Mouse (Mus musculus) neural tube, embryonic 12.5 days (tissue): Measurements from ENCODE around the gene Btbd2. TPM values are rescaled to one million over a fixed set of nuclear protein-coding genes. Genes with fewer than 3 reads are reported as not detected.

ENCODE experiments used
- ATAC-seq: fragments of 200-750 bp; cut with Nextera tagmentation; 2 replicates; pipeline ENCODE4 v1.8.0; 2017; ENCODE audit warnings: low read depth, mild to moderate bottlenecking, moderate TSS enrichment, moderate library complexity; ENCODE audit not compliant: low FRiP score
- H3K27ac ChIP-seq: fragments of 300-500 bp; sonication (generic); 2 replicates; pipeline ENCODE4 v1.5.1; 2016
- H3K27me3 ChIP-seq: fragments of 300-500 bp; sonication (generic); replicated peaks from 2 replicates; pipeline ENCODE4 v1.6.1; 2016; ENCODE audit warnings: mild to moderate bottlenecking
- H3K36me3 ChIP-seq: fragments of 300-500 bp; sonication (generic); 2 replicates; pipeline ENCODE4 v1.6.1; 2016; ENCODE audit warnings: mild to moderate bottlenecking
- H3K4me1 ChIP-seq: fragments of 300-500 bp; sonication (generic); 2 replicates; pipeline ENCODE4 v1.6.1; 2016
- H3K4me2 ChIP-seq: fragments of 300-500 bp; sonication (generic); replicated peaks from 2 replicates; pipeline ENCODE4 v1.6.1; 2016; ENCODE audit warnings: mild to moderate bottlenecking
- H3K4me3 ChIP-seq: fragments of 300-500 bp; sonication (generic); 2 replicates; pipeline ENCODE4 v1.5.1; 2016
- H3K9ac ChIP-seq: fragments of 300-500 bp; sonication (generic); 2 replicates; pipeline ENCODE4 v1.6.1; 2016; ENCODE audit warnings: mild to moderate bottlenecking
- H3K9me3 ChIP-seq: fragments of 300-500 bp; sonication (generic); 2 replicates; pipeline ENCODE4 v1.6.1; 2016; ENCODE audit warnings: mild to moderate bottlenecking
- WGBS: fragments of 180-500 bp; shearing (Covaris S2); methylation state at CpG from one replicate; pipeline ENCODE4 v1.1.7; 2016; 5-methylcytosine and 5-hydroxymethylcytosine counted together
- polyA plus RNA-seq: library from polyadenylated mRNA; unstranded; fragments of >200 nt; fragmentation: Nextera tagmentation; extraction: Ambion mirVana; gene quantifications from 2 replicates; pipeline ENCODE4 v1.2.1, GENCODE M21; 2016

Btbd2 gene
- polyA plus RNA-seq, 1 experiment from 2014 or later = 100 TPM

- no peak for ATAC-seq
- Histone ChIP-seq H3K9me3 (no peaks in the 10 kb centered on the region), H3K4me2 (no peak overlapping the region), H3K27me3 (no peaks in the 10 kb centered on the region), H3K36me3 (peaks cover 14% of the 10 kb centered on the region; the same call in 1 of the 2 replicates), H3K27ac (no peak overlapping the region), H3K4me1 (peaks cover 18% of the 10 kb centered on the region; the same call in 1 of the 2 replicates), H3K9ac (no peak overlapping the region), H3K4me3 (no peak overlapping the region)
- WGBS = 89% methylated on average over 8 of the region's 8 CpGs
These were observed 40.5 kb upstream of the Btbd2 start for GRCm38 (mm10) chr10:80697393-80697787.

- H3K27ac ChIP-seq = no peak overlapping the region
- H3K27me3 ChIP-seq = no peaks in the 10 kb centered on the region
- H3K4me3 ChIP-seq = no peak overlapping the region
- ATAC-seq = no peak
- peaks cover 18% of the 10 kb centered on the region; the same call in 1 of the 2 replicates for H3K4me1 ChIP-seq
- H3K9me3 ChIP-seq = no peaks in the 10 kb centered on the region
- WGBS = 77% methylated on average over 12 of the region's 12 CpGs
- peaks cover 14% of the 10 kb centered on the region; the same call in 1 of the 2 replicates for H3K36me3 ChIP-seq
- no peak overlapping the region for H3K4me2 ChIP-seq
- no peak overlapping the region for H3K9ac ChIP-seq
These were observed 39.9 kb upstream of the Btbd2 start for GRCm38 (mm10) chr10:80696502-80697392.

GRCm38 (mm10) chr10:80695801-80696501 is 39.1 kb upstream of the Btbd2 start:
- Histone ChIP-seq H3K9ac (no peak overlapping the region), H3K27ac (no peak overlapping the region), H3K36me3 (peaks cover 17% of the 10 kb centered on the region), H3K27me3 (no peaks in the 10 kb centered on the region), H3K4me2 (no peak overlapping the region), H3K4me1 (peaks cover 11% of the 10 kb centered on the region; the same call in 1 of the 2 replicates), H3K4me3 (no peak overlapping the region), H3K9me3 (no peaks in the 10 kb centered on the region)
- ATAC-seq = no peak
- WGBS = 72% methylated on average over 10 of the region's 10 CpGs

GRCm38 (mm10) chr10:80695186-80695585 is 38.3 kb upstream of the Btbd2 start:
- Histone ChIP-seq H3K9me3 (no peaks in the 10 kb centered on the region), H3K4me2 (no peak overlapping the region), H3K27ac (no peak overlapping the region), H3K4me1 (0 out of 2 replicates have a peak, but pooled peaks cover 5% of the 10 kb centered on the region), H3K9ac (no peak overlapping the region), H3K36me3 (peaks cover 24% of the 10 kb centered on the region), H3K27me3 (no peaks in the 10 kb centered on the region), H3K4me3 (no peak overlapping the region)
- 87% methylated on average over 2 of the region's 2 CpGs for WGBS
- ATAC-seq = no peak

- ATAC-seq = no peak
- 90% methylated on average over 13 of the region's 13 CpGs for WGBS
- Histone ChIP-seq H3K4me3 (no peak overlapping the region), H3K9ac (no peak overlapping the region), H3K36me3 (peaks cover 33% of the 10 kb centered on the region), H3K27ac (no peak overlapping the region), H3K4me2 (no peak overlapping the region), H3K27me3 (no peaks in the 10 kb centered on the region), H3K9me3 (no peaks in the 10 kb centered on the region), H3K4me1 (no peaks in the 10 kb centered on the region)
These were observed 37.5 kb upstream of the Btbd2 start for GRCm38 (mm10) chr10:80694159-80694938.

- Histone ChIP-seq H3K27me3 (no peaks in the 10 kb centered on the region), H3K9ac (0 out of 2 replicates have a peak overlapping the region, but pooled peaks have one; percentile 6), H3K4me2 (no peak overlapping the region), H3K9me3 (no peaks in the 10 kb centered on the region), H3K4me1 (no peaks in the 10 kb centered on the region), H3K27ac (no peak overlapping the region), H3K36me3 (peaks cover 39% of the 10 kb centered on the region), H3K4me3 (no peak overlapping the region)
- no peak for ATAC-seq
- WGBS = 94% methylated on average over 12 of the region's 12 CpGs
These were observed 36.7 kb upstream of the Btbd2 start for GRCm38 (mm10) chr10:80693401-80694045.

GRCm38 (mm10) chr10:80692249-80693165 is 35.6 kb upstream of the Btbd2 start:
- H3K9ac ChIP-seq = no peak overlapping the region
- no peak for ATAC-seq
- H3K27me3 ChIP-seq = no peaks in the 10 kb centered on the region
- no peak overlapping the region for H3K4me3 ChIP-seq
- H3K4me2 ChIP-seq = no peak overlapping the region
- no peaks in the 10 kb centered on the region for H3K4me1 ChIP-seq
- no peaks in the 10 kb centered on the region for H3K9me3 ChIP-seq
- 85% methylated on average over 14 of the region's 14 CpGs for WGBS
- H3K36me3 ChIP-seq = peaks cover 42% of the 10 kb centered on the region
- H3K27ac ChIP-seq = no peak overlapping the region

GRCm38 (mm10) chr10:80687850-80688249 is 31.0 kb upstream of the Btbd2 start:
- no peak overlapping the region for H3K4me3 ChIP-seq
- no peaks in the 10 kb centered on the region for H3K9me3 ChIP-seq
- H3K4me2 ChIP-seq = no peak overlapping the region
- no peaks in the 10 kb centered on the region for H3K27me3 ChIP-seq
- no peak overlapping the region for H3K27ac ChIP-seq
- 52% methylated on average over 5 of the region's 5 CpGs for WGBS
- H3K9ac ChIP-seq = no peak overlapping the region
- no peak for ATAC-seq
- H3K36me3 ChIP-seq = peaks cover 70% of the 10 kb centered on the region
- H3K4me1 ChIP-seq = no peaks in the 10 kb centered on the region

- ATAC-seq = no peak
- Histone ChIP-seq H3K9me3 (no peaks in the 10 kb centered on the region), H3K4me3 (no peak overlapping the region), H3K27me3 (no peaks in the 10 kb centered on the region), H3K9ac (no peak overlapping the region), H3K36me3 (peaks cover 71% of the 10 kb centered on the region), H3K4me1 (no peaks in the 10 kb centered on the region), H3K27ac (no peak overlapping the region), H3K4me2 (no peak overlapping the region)
- 92% methylated on average over 3 of the region's 3 CpGs for WGBS
These were observed 29.7 kb upstream of the Btbd2 start for GRCm38 (mm10) chr10:80686617-80687016.

GRCm38 (mm10) chr10:80684984-80685383 is 28.1 kb upstream of the Btbd2 start:
- Histone ChIP-seq H3K9me3 (no peaks in the 10 kb centered on the region), H3K4me1 (no peaks in the 10 kb centered on the region), H3K4me2 (no peak overlapping the region), H3K4me3 (no peak overlapping the region), H3K36me3 (peaks cover 59% of the 10 kb centered on the region), H3K27ac (no peak overlapping the region), H3K27me3 (no peaks in the 10 kb centered on the region), H3K9ac (no peak overlapping the region)
- WGBS = 93% methylated on average over 4 of the region's 4 CpGs
- no peak for ATAC-seq

GRCm38 (mm10) chr10:80684214-80684613 is 27.3 kb upstream of the Btbd2 start:
- H3K4me1 ChIP-seq = peaks cover 4% of the 10 kb centered on the region; the same call in 1 of the 2 replicates
- no peaks in the 10 kb centered on the region for H3K27me3 ChIP-seq
- no peaks in the 10 kb centered on the region for H3K9me3 ChIP-seq
- H3K9ac ChIP-seq = no peak overlapping the region
- no peak overlapping the region for H3K4me2 ChIP-seq
- H3K27ac ChIP-seq = no peak overlapping the region
- no peak overlapping the region for H3K4me3 ChIP-seq
- ATAC-seq = no peak
- H3K36me3 ChIP-seq = peaks cover 51% of the 10 kb centered on the region
- 57% methylated on average over 6 of the region's 6 CpGs for WGBS
